Mouse (Mus musculus) layer of hippocampus, adult 11-12 months (tissue): ENCODE data around the gene Kcnip4.
A peak's percentile ranks its signal among the peaks of the same experiment; 100 is the strongest.

Experiments
- DNase-seq: peaks from one replicate; pipeline ENCODE4 v3.0.0; 2022; ENCODE audit warnings: low spot score

Kcnip4 gene

GRCm38 (mm10) chr5:48878081-48878480 is 646.6 kb downstream of the Kcnip4 start:
- no peak for DNase-seq

- no peak for DNase-seq
Observed at GRCm38 (mm10) chr5:48864268-48864967, 660.3 kb downstream of the Kcnip4 start.

- DNase-seq: no peak
Observed at GRCm38 (mm10) chr5:48840971-48841370, 683.7 kb downstream of the Kcnip4 start.

- no peak for DNase-seq
Observed at GRCm38 (mm10) chr5:48795526-48795925, 729.2 kb downstream of the Kcnip4 start.

GRCm38 (mm10) chr5:48779376-48779775 is 745.3 kb downstream of the Kcnip4 start:
- no peak for DNase-seq

GRCm38 (mm10) chr5:48748613-48749012 is 776.1 kb downstream of the Kcnip4 start:
- DNase-seq: no peak

- DNase-seq: peak; percentile 12
Observed at GRCm38 (mm10) chr5:48737640-48738039, 787.1 kb downstream of the Kcnip4 start.

GRCm38 (mm10) chr5:48718166-48718565 is 806.5 kb downstream of the Kcnip4 start:
- no peak for DNase-seq

GRCm38 (mm10) chr5:48705997-48706396 is 818.7 kb downstream of the Kcnip4 start:
- DNase-seq: no peak

- no peak for DNase-seq
Observed at GRCm38 (mm10) chr5:48687068-48687467, 837.6 kb downstream of the Kcnip4 start.

- no peak for DNase-seq
Observed at GRCm38 (mm10) chr5:48679733-48680595, 844.7 kb downstream of the Kcnip4 start.

GRCm38 (mm10) chr5:48662504-48662903 is 862.2 kb downstream of the Kcnip4 start:
- no peak for DNase-seq

- no peak for DNase-seq
Observed at GRCm38 (mm10) chr5:48659975-48660374, 864.7 kb downstream of the Kcnip4 start.

- DNase-seq: no peak
Observed at GRCm38 (mm10) chr5:48650496-48650895, 874.2 kb downstream of the Kcnip4 start.

- no peak for DNase-seq
Observed at GRCm38 (mm10) chr5:48636675-48637074, 888.0 kb downstream of the Kcnip4 start.

GRCm38 (mm10) chr5:48633631-48634030 is 891.1 kb downstream of the Kcnip4 start:
- DNase-seq: no peak

- no peak for DNase-seq
Observed at GRCm38 (mm10) chr5:48623370-48623769, 901.3 kb downstream of the Kcnip4 start.

GRCm38 (mm10) chr5:48606916-48607315 is 917.8 kb downstream of the Kcnip4 start:
- no peak for DNase-seq

GRCm38 (mm10) chr5:48606281-48606680 is 918.4 kb downstream of the Kcnip4 start:
- DNase-seq: no peak

GRCm38 (mm10) chr5:48599481-48600040 is 925.1 kb downstream of the Kcnip4 start:
- DNase-seq: no peak

GRCm38 (mm10) chr5:48588014-48588413 is 936.7 kb downstream of the Kcnip4 start:
- no peak for DNase-seq

- no peak for DNase-seq
Observed at GRCm38 (mm10) chr5:48583431-48583830, 941.3 kb downstream of the Kcnip4 start.

- no peak for DNase-seq
Observed at GRCm38 (mm10) chr5:48563996-48564587, 960.6 kb downstream of the Kcnip4 start.
